Mouse (Mus musculus) intestine, postnatal 0 days (tissue): ENCODE data around the gene Stip1. TPM values are rescaled to one million over a fixed set of nuclear protein-coding genes. Genes with fewer than 3 reads are reported as not detected.
"Not testable (repeated sequence)": the region's sequence is repeated elsewhere in the genome, so short reads cannot be mapped to it uniquely, and the experiment has no call there.

ENCODE experiments used
- ATAC-seq: fragments of 200-750 bp; cut with Nextera tagmentation; 2 replicates; pipeline ENCODE4 v1.8.0; 2017; ENCODE audit warnings: mild to moderate bottlenecking, moderate TSS enrichment, moderate library complexity
- H3K27ac ChIP-seq: fragments of 300-500 bp; sonication (generic); 2 replicates; pipeline ENCODE4 v1.5.1; 2014; ENCODE audit warnings: mild to moderate bottlenecking, low read depth, low read length, moderate library complexity
- H3K27me3 ChIP-seq: fragments of 300-500 bp; sonication (generic); replicated peaks from 2 replicates; pipeline ENCODE4 v1.6.1; 2014; ENCODE audit warnings: low read length, mixed read lengths; ENCODE audit not compliant: control insufficient read depth, insufficient read depth
- H3K36me3 ChIP-seq: fragments of 300-500 bp; sonication (generic); 2 replicates; pipeline ENCODE4 v1.6.1; 2014; ENCODE audit warnings: mild to moderate bottlenecking, moderate library complexity; ENCODE audit not compliant: control insufficient read depth, insufficient read depth
- H3K4me1 ChIP-seq: fragments of 300-500 bp; sonication (generic); replicated peaks from 2 replicates; pipeline ENCODE4 v1.6.1; 2014; ENCODE audit warnings: antibody characterized with exemption, low read length, mixed read lengths; ENCODE audit not compliant: control insufficient read depth, insufficient read depth
- H3K4me2 ChIP-seq: fragments of 300-500 bp; sonication (generic); replicated peaks from 2 replicates; pipeline ENCODE4 v1.6.1; 2014; ENCODE audit warnings: low read depth, mild to moderate bottlenecking, moderate library complexity
- H3K4me3 ChIP-seq: fragments of 300-500 bp; sonication (generic); 2 replicates; pipeline ENCODE4 v1.5.1; 2014; ENCODE audit warnings: low read depth, low read length
- H3K9ac ChIP-seq: fragments of 300-500 bp; sonication (generic); 2 replicates; pipeline ENCODE4 v1.6.1; 2014; ENCODE audit warnings: mild to moderate bottlenecking, low read depth, low read length
- H3K9me3 ChIP-seq: fragments of 300-500 bp; sonication (generic); 2 replicates; pipeline ENCODE4 v1.6.1; 2016; ENCODE audit warnings: mixed run types; ENCODE audit not compliant: control insufficient read depth
- CTCF ChIP-seq: sonication (generic); IDR thresholded peaks from 2 replicates; pipeline ENCODE4 v1.5.1; 2016; ENCODE audit warnings: low read depth, mild to moderate bottlenecking, control low read depth, antibody characterized with exemption, moderate library complexity
- WGBS: fragments of 180-500 bp; shearing (Covaris S2); extraction: QIAGEN DNeasy Blood & Tissue Kit; methylation state at CpG from one replicate; pipeline ENCODE4 v1.1.7; 2014; 5-methylcytosine and 5-hydroxymethylcytosine counted together
- polyA plus RNA-seq: library from polyadenylated mRNA; unstranded; fragments of >200 nt; fragmentation: Nextera tagmentation; extraction: Ambion mirVana; gene quantifications from 2 replicates; pipeline ENCODE4 v1.2.1, GENCODE M21; 2015

The Stip1 gene
- polyA plus RNA-seq, 1 experiment from 2014 or later = 47.8 TPM

- WGBS = 42% methylated on average over 21 of the region's 21 CpGs
- Histone ChIP-seq H3K27me3 (no peaks in the 10 kb centered on the region), H3K36me3 (peaks cover 6% of the 10 kb centered on the region; the same call in 1 of the 2 replicates), H3K4me3 (peak overlapping the region; percentile 48), H3K9ac (peak overlapping the region; percentile 32), H3K4me1 (peaks cover 13% of the 10 kb centered on the region; the same call in 1 of the 2 replicates), H3K9me3 (no peaks in the 10 kb centered on the region), H3K4me2 (peak overlapping the region; percentile 74), H3K27ac (peak overlapping the region; percentile 74)
- no peak for ATAC-seq
- TF ChIP-seq CTCF = peak; percentile 22; the same call in 1 of the 2 replicates
Measured at GRCm38 (mm10) chr19:6995255-6995991, 44.3 kb downstream of the Stip1 start.

- TF ChIP-seq CTCF = no peak
- no peaks in the 10 kb centered on the region; the same call in 1 of the 2 replicates for H3K36me3 ChIP-seq
- H3K4me3 ChIP-seq = peak overlapping the region; percentile 48
- 86% methylated on average over 8 of the region's 8 CpGs for WGBS
- H3K4me2 ChIP-seq = peak overlapping the region; percentile 74
- no peaks in the 10 kb centered on the region for H3K27me3 ChIP-seq
- ATAC-seq = no peak
- H3K9me3 ChIP-seq = no peaks in the 10 kb centered on the region
- peak overlapping the region; percentile 74; the same call in 1 of the 2 replicates for H3K27ac ChIP-seq
- H3K9ac ChIP-seq = 0 out of 2 replicates have a peak overlapping the region, but pooled peaks have one; percentile 23
- H3K4me1 ChIP-seq = peaks cover 9% of the 10 kb centered on the region; the same call in 1 of the 2 replicates
Measured at GRCm38 (mm10) chr19:6994489-6994888, 45.3 kb downstream of the Stip1 start.

GRCm38 (mm10) chr19:6994002-6994401, 45.8 kb downstream of the Stip1 start:
- no peak overlapping the region for H3K9ac ChIP-seq
- WGBS = 82% methylated on average over 8 of the region's 8 CpGs
- no peak overlapping the region for H3K4me3 ChIP-seq
- no peaks in the 10 kb centered on the region for H3K27me3 ChIP-seq
- H3K4me2 ChIP-seq = peak overlapping the region; percentile 74; the same call in 1 of the 2 replicates
- peaks cover 9% of the 10 kb centered on the region; the same call in 1 of the 2 replicates for H3K4me1 ChIP-seq
- peaks cover 4% of the 10 kb centered on the region; the same call in 1 of the 2 replicates for H3K36me3 ChIP-seq
- no peaks in the 10 kb centered on the region for H3K9me3 ChIP-seq
- TF ChIP-seq CTCF = no peak
- no peak overlapping the region for H3K27ac ChIP-seq
- ATAC-seq = no peak

- no peak for ATAC-seq
- Histone ChIP-seq H3K9ac (peak overlapping the region; percentile 62), H3K27ac (peak overlapping the region; percentile 46; the same call in 1 of the 2 replicates), H3K4me1 (peaks cover 9% of the 10 kb centered on the region; the same call in 1 of the 2 replicates), H3K4me2 (peak overlapping the region; percentile 94), H3K9me3 (no peaks in the 10 kb centered on the region), H3K27me3 (no peaks in the 10 kb centered on the region), H3K36me3 (0 out of 2 replicates have a peak, but pooled peaks cover 4% of the 10 kb centered on the region), H3K4me3 (peak overlapping the region; percentile 58)
- WGBS = 58% methylated on average over 14 of the region's 14 CpGs
- 0 out of 2 replicates have a peak, but pooled peaks have one; percentile 12 for TF ChIP-seq CTCF
Measured at GRCm38 (mm10) chr19:6993011-6993770, 46.6 kb downstream of the Stip1 start.

- no peaks in the 10 kb centered on the region for H3K27me3 ChIP-seq
- H3K9ac ChIP-seq = peak within 1 kb of the TSS; percentile 62
- H3K4me3 ChIP-seq = peak within 1 kb of the TSS; percentile 58
- H3K36me3 ChIP-seq = 0 out of 2 replicates have a peak, but pooled peaks cover 4% of the 10 kb centered on the region
- peaks cover 9% of the 10 kb centered on the region; the same call in 1 of the 2 replicates for H3K4me1 ChIP-seq
- no peaks in the 10 kb centered on the region for H3K9me3 ChIP-seq
- peak; percentile 91 for ATAC-seq
- H3K4me2 ChIP-seq = peak within 1 kb of the TSS; percentile 94
- peak within 1 kb of the TSS; percentile 46; the same call in 1 of the 2 replicates for H3K27ac ChIP-seq
- 2% methylated on average over 37 of the region's 37 CpGs for WGBS
- TF ChIP-seq CTCF = peak; percentile 38
Measured at GRCm38 (mm10) chr19:6992011-6992858, 47.5 kb downstream of the Stip1 start, which contains the start of gene Dnajc4. Gene Dnajc4 (minus strand): TSS chr19:6992572.

- H3K4me3 ChIP-seq, H3K27ac ChIP-seq, H3K4me1 ChIP-seq, H3K9ac ChIP-seq, H3K36me3 ChIP-seq, H3K27me3 ChIP-seq, ATAC-seq, H3K9me3 ChIP-seq: not testable (repeated sequence)
- H3K4me2 ChIP-seq = peak overlapping the region; percentile 94; the same call in 1 of the 2 replicates
- WGBS = 94% methylated on average over 6 of the region's 6 CpGs
Measured at GRCm38 (mm10) chr19:6991166-6991565, 48.6 kb downstream of the Stip1 start.
